Mouse (Mus musculus): ENCODE results near the gene Rpp14.
"Not testable (repeated sequence)": the region's sequence is repeated elsewhere in the genome, so short reads cannot be mapped to it uniquely, and the experiment has no call there.

The Rpp14 gene

GRCm38 (mm10) chr14:8114756-8115155, 34.6 kb downstream of the Rpp14 start:
- no peak for DNase-seq (ENCODE audit: low spot score in 2 of 2)

DNA sequence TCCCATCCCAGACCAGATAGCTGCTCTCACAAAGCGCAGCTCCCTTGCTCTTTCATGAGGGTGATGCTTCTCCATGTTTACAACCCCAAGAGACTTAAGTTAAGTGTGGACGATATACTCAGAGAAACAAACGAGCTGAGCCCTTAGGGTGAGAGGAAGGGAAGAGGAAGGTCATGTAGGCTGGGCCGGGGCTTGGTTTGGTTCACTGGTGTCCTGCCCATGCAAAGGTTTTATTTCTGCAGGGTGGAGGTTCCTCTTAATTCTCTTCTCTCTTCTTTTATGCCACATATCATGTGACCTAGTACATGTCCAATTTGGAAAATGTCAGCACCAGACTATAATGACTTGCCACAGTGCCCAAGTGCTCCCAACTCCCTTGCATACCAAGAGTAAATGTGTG, 35.6 kb downstream of the Rpp14 start:
- DNase-seq (ENCODE audit: low spot score in 2 of 2), result no peak

DNA sequence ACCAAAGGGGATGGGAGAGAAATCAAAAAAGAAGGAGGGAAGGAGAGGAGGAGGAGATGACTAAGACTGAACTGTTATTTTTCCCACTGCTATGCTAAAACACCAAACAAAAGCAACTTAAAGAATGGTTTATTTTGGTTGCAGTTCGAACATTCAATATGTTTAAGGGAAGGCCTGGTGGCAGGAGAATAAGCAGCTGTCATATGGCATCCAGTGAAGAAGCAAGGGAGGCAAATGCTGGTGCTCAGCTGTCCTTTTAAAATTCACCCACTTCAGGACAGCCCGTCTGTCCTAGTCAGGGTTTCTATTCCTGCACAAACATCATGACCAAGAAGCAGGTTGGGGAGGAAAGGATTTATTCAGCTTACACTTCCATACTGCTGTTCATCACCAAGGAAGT, 37.2 kb downstream of the Rpp14 start:
- no peak for DNase-seq (ENCODE audit: low spot score in 2 of 2)

DNA sequence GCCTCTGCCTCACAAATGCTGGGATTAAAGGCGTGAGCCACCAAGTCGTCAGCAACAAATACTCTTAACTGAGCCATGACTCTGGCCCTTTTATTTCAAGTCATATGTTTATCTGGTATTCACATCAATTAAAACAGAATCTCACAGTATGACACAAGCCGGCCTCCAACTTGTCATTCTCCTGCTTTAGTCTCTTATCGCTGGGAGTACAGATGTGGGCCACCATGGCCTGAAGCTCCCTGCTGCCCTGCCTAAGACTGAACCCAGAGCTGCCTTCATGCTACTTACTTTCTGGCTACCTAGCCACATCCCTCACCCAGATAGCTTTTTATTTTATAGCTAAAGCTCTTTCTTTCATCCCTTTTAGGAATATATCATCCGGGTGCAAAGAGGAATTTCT, 39.3 kb downstream of the Rpp14 start:
- DNase-seq (ENCODE audit: low spot score in 2 of 2), result no peak

DNA sequence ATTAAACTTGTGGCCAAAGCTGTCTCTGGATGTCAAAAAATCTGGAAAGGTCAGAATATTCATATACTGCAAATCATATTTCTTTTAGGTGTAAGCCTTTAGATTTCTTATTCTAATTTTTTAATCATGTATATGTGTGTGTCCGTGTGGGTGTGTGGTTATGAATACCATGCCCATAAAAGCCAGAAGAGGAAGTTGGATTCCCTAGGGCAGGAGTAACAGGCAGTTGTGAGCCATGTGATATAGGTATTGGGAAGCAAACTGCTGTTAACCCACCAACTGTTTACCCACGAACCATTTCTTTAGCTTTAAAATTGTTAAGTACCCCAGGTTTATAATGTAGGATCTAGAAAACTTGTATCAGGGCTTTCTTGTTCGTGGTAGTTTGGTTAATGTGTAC, 39.7 kb downstream of the Rpp14 start:
- no peak for DNase-seq (ENCODE audit: low spot score in 2 of 2)

- no peak for DNase-seq (ENCODE audit: low spot score in 2 of 2)
These were observed 43.0 kb downstream of the Rpp14 start for GRCm38 (mm10) chr14:8123141-8123540.

DNA sequence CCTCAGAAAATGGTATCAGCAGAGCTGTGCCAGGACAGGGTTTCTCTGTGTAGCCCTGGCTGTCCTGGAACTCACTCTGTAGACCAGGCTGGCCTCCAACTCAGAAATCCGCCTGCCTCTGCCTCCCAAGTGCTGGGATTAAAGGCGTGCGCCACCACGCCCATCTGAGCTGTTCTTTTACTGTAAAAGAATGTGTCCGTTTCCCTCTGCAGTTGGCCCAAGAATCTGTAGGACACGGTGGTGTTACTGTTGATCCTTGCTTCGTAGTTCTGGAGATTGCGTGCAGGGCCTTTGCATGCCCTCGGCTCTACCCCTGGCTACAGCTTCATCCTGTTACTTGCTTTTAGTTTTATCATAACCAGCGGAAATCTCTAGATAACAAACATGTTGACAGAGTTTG, 43.4 kb downstream of the Rpp14 start:
- not testable (repeated sequence) for DNase-seq (ENCODE audit: low spot score in 2 of 2)

- no peak for DNase-seq (ENCODE audit: low spot score in 2 of 2)
These were observed 44.1 kb downstream of the Rpp14 start for GRCm38 (mm10) chr14:8124046-8124881.

DNA sequence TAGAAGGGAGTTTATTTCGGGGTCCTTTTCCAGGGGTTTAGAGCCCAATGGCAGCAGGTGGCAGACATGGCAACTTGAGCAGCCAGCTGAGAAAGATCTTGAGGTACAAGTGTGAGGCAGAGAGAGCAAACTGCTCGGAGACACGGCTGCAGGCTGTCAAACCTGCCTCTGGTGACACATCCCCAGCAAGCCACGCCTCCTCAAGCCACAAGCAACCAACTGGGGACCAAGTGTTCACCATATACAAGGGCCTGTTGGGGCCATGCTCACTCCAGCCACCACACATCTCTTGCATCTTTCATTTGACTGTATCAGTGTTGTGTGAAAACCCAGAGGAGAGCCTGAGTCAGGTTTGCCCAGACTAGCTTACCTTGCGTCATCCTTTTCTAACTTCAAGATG, 47.8 kb downstream of the Rpp14 start:
- DNase-seq (ENCODE audit: low spot score in 2 of 2), result no peak

DNA sequence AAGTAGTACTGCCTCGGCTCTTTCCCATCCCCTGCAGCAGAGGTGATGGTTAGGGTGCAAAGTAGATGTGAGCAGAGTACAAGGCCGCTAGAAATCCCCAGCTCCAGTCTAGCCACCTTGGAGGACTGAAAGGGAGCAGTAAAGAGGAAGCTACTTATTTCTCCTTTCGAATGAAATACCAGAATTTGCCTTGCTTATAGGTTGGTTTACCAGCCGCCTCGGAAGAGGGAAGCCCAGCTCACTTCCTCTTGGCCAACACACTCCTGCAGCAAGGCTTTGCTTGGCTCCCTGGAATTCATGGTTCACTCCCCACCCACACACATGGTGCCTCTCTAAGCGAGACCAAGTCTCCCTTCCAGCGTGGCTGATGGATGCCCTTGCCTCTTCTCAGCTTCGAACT, 52.6 kb downstream of the Rpp14 start:
- DNase-seq (ENCODE audit: low spot score in 2 of 2), result no peak

GRCm38 (mm10) chr14:8134234-8134633, 54.1 kb downstream of the Rpp14 start:
- no peak for DNase-seq (ENCODE audit: low spot score in 2 of 2)

- DNase-seq (ENCODE audit: low spot score in 2 of 2), result no peak
These were observed 55.0 kb downstream of the Rpp14 start for GRCm38 (mm10) chr14:8135130-8135529.

- no peak for DNase-seq (ENCODE audit: low spot score in 2 of 2)
These were observed 59.9 kb downstream of the Rpp14 start for GRCm38 (mm10) chr14:8139724-8140710.

DNA sequence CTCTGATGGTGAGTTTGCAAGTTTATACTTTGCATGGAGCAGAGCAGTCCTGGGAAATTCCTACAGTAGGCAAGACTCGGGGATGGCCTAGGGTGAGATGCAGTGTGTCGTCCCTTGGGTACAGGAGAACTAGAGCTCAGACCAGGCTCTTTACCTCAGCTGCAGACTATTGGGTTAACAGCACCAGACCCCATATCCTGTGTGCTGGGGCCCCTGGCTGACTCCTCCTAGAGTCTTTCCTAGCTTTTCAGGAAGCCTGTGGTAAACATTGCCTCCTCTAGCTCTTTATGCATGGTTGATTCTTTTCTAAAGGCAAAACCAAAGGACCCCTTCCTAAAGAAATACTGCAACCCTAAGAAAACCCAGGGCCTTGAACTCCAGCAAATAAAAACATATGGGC, 61.0 kb downstream of the Rpp14 start:
- DNase-seq (ENCODE audit: low spot score in 2 of 2), result no peak

Measured in urinary bladder, postnatal 4 days (tissue).